Mouse (Mus musculus): Measurements from ENCODE around the gene Rab3gap2.

- TF ChIP-seq GATA1 (IDR thresholded peaks at IDR 0.05; ENCODE audit: low read length), result no peak
- no peak for TF ChIP-seq TAL1 (IDR thresholded peaks at IDR 0.05; ENCODE audit: low read length)
Measured at GRCm38 (mm10) chr1:185216762-185217161, 12.8 kb downstream of the Rab3gap2 start.

Data from erythroblast, embryonic 14.5 days (primary cell).